Mouse (Mus musculus): ENCODE data around the gene Neu1. TPM values are rescaled to one million over a fixed set of nuclear protein-coding genes. Genes with fewer than 3 reads are reported as not detected.
"Not testable (repeated sequence)": the region's sequence is repeated elsewhere in the genome, so short reads cannot be mapped to it uniquely, and the experiment has no call there.

The Neu1 gene
- polyA plus RNA-seq, 1 experiment = 53.6 TPM

GRCm38 (mm10) chr17:34960702-34961493 lies 29.8 kb downstream of the Neu1 start:
- DNase-seq (ENCODE audit: extremely low spot score in 1 of 2, low spot score in 1 of 2) = peak in 1 of 2 experiments; percentile 30

GRCm38 (mm10) chr17:34962125-34962524 lies 31.1 kb downstream of the Neu1 start:
- peak in 1 of 2 experiments; percentile 26 for DNase-seq (ENCODE audit: extremely low spot score in 1 of 2, low spot score in 1 of 2)

GRCm38 (mm10) chr17:34962841-34963240 lies 31.8 kb downstream of the Neu1 start:
- no peak for DNase-seq (ENCODE audit: extremely low spot score in 1 of 2, low spot score in 1 of 2)

GRCm38 (mm10) chr17:34964640-34965049 lies 33.6 kb downstream of the Neu1 start:
- no peak for DNase-seq (ENCODE audit: extremely low spot score in 1 of 2, low spot score in 1 of 2)

GRCm38 (mm10) chr17:34965627-34966026 lies 34.6 kb downstream of the Neu1 start:
- no peak for DNase-seq (ENCODE audit: extremely low spot score in 1 of 2, low spot score in 1 of 2)

- not testable (repeated sequence) for DNase-seq (ENCODE audit: extremely low spot score in 1 of 2, low spot score in 1 of 2)
These were observed 38.8 kb downstream of the Neu1 start, which contains the start of gene Gm20481 for GRCm38 (mm10) chr17:34969822-34970221. TSS of gene Gm20481 (plus strand) at chr17:34969912.

- DNase-seq (ENCODE audit: extremely low spot score in 1 of 2, low spot score in 1 of 2) = not testable (repeated sequence)
These were observed 39.8 kb downstream of the Neu1 start for GRCm38 (mm10) chr17:34970850-34971249.

- not testable (repeated sequence) for DNase-seq (ENCODE audit: extremely low spot score in 1 of 2, low spot score in 1 of 2)
These were observed 40.6 kb downstream of the Neu1 start for GRCm38 (mm10) chr17:34971694-34972068.

- peak; percentile 66 to 81 for DNase-seq (ENCODE audit: extremely low spot score in 1 of 2, low spot score in 1 of 2)
These were observed 41.2 kb downstream of the Neu1 start, which contains the start of the genes Hspa1a and Hspa1l for GRCm38 (mm10) chr17:34972069-34972749. TSS of gene Hspa1a (minus strand) at chr17:34972156. TSS of gene Hspa1l (plus strand) at chr17:34972703.

GRCm38 (mm10) chr17:34975581-34976492 lies 44.8 kb downstream of the Neu1 start:
- DNase-seq (ENCODE audit: extremely low spot score in 1 of 2, low spot score in 1 of 2) = no peak

- no peak for DNase-seq (ENCODE audit: extremely low spot score in 1 of 2, low spot score in 1 of 2)
These were observed 45.9 kb downstream of the Neu1 start for GRCm38 (mm10) chr17:34977000-34977399.

GRCm38 (mm10) chr17:34978239-34978638 lies 47.2 kb downstream of the Neu1 start:
- no peak for DNase-seq (ENCODE audit: extremely low spot score in 1 of 2, low spot score in 1 of 2)

- DNase-seq (ENCODE audit: extremely low spot score in 1 of 2, low spot score in 1 of 2) = no peak
These were observed 48.6 kb downstream of the Neu1 start for GRCm38 (mm10) chr17:34979631-34980030.

- peak in 1 of 2 experiments; percentile 65 for DNase-seq (ENCODE audit: extremely low spot score in 1 of 2, low spot score in 1 of 2)
These were observed 49.6 kb downstream of the Neu1 start for GRCm38 (mm10) chr17:34980655-34981054.

- DNase-seq (ENCODE audit: extremely low spot score in 1 of 2, low spot score in 1 of 2) = peak; percentile 85 to 93
These were observed 50.7 kb downstream of the Neu1 start, which contains the start of gene Lsm2 for GRCm38 (mm10) chr17:34981690-34982180. TSS of gene Lsm2 (plus strand) at chr17:34981862.

GRCm38 (mm10) chr17:34982328-34982727 lies 51.3 kb downstream of the Neu1 start:
- no peak for DNase-seq (ENCODE audit: extremely low spot score in 1 of 2, low spot score in 1 of 2)

- peak in 1 of 2 experiments; percentile 32 for DNase-seq (ENCODE audit: extremely low spot score in 1 of 2, low spot score in 1 of 2)
These were observed 53.2 kb downstream of the Neu1 start for GRCm38 (mm10) chr17:34984218-34984617.
